Mouse (Mus musculus): Measurements from ENCODE around the gene Rps19bp1.

The Rps19bp1 gene

DNA sequence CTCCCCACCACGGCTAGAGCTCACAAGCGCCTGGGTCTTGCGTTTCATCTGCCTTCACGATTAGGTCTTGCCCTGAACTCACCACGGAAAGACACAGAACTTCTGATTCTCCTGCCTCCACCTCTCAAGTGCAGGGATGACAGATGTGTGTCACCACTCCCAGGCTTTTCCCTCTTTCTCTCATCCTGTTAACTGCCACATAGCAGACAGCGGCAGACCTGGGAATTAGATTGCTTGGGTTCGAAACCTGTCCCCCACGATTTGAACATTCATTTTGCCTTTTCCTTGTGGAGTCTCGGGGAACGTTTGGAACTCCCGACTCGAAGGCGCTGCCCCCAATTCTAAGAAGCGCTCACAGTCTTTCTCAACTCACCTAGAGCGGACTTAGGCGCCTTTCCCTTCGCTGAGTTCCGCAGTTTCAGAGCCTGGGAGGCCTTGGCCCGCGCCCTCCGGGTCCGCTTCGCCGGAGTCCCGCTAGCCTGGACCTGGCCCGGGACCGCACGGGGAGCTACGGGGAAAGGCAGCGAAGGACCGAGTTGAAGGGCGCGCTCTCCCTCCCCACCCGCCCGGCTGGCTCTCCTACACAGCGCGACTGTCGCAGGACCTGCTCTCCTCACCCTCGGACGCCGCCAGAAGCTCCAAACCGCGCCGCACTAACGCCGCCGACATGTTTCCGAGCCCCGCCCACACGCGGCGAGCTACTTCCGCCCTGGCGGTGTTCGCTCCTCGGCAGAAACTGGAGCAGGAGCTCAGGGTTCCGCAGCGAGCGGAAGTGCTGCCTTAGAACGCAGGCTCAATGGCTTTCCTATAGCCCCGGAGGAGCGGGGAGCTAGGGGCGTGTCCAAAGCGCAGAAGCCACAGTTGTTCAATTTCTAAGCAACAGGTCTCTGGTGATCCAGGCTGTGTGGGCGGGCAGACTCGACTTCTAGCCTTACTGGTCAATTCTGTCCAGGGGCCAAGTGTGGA lies at the start of gene Rps19bp1:
Gene Rps19bp1, minus strand, starts transcription at position 706 of the 966 bp plus-strand sequence.
- DNase-seq (ENCODE audit: low read depth, low spot score), result peak; percentile 97

DNA sequence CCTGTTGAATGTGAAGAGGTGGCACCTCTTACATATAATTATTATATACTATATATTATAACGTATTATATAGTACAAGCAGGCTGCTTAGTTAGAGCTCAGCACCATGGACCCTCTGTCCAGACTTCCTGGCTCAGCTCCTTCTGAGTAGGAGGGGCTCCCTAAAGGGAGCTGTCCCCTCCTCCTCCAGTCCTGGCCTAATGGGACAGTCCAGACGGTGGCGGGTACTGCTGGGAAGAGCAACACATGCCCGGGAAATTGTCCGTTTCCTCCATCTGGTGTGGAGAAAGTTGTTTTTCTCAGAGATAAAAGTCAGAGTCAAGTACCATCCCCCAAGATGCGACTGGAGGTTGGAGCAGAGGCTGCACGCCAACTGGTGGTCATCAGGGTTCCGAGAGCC lies 42.0 kb upstream of the Rps19bp1 start:
- peak; percentile 82 for DNase-seq (ENCODE audit: low read depth, low spot score)

DNA sequence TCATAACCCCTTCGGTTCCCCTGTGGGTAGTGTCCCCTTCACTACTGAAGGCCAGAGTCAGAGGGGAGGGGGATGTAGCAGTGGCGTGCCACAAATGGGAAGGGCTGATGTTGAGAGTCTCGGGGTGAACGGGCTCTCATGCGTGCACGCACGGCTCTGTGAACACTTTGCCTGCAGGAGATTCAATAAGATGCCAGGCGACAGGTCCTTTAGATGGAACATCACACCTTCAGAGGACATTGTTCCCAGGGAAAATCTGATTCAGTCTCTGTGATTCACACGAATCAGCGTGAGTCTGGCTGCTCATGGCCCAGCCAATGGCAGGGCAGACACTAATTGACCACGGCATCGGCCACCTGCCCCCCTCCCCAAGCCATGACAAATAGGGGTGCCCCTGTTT lies 40.1 kb upstream of the Rps19bp1 start:
- peak; percentile 65 for DNase-seq (ENCODE audit: low read depth, low spot score)

DNA sequence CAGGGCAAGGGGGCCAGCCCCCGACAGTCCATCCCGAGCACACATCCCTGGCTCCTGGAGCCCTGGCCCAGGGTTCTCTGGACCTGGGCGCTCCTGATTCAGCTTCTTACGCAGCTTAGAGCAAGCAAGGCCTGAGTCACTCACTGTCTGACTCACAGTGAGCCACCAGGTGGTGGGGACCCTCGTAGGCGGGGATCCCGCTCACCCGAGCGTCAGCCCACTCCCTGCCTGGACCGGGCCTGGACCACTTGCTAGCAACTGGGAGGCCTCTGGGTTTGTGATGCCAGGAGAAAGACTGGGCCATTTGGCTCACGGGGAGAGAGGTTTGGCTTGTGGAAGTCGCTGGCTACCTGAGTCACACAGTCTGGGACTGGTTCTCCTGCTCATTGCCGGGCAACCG lies 39.7 kb upstream of the Rps19bp1 start:
- peak; percentile 88 for DNase-seq (ENCODE audit: low read depth, low spot score)

DNA sequence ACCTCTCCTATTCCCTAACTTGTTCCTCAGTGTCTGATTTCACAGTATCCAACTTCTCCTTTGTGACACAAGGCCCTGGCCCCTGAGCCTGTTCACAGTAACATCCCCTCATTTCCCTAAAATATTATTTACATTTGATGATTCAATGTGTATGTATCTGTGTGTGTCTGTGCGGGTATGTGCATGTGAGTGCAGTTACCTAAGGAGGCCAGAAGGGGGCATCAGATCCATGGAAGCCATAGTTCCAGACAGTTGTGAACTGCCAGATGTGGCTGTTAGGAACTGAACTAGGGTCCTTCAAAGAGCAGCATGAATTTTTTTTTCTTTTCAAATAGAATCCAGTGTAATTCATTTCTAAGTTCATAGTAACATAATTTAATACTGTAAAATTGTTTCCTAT lies 33.0 kb upstream of the Rps19bp1 start:
- DNase-seq (ENCODE audit: low read depth, low spot score), result no peak

DNA sequence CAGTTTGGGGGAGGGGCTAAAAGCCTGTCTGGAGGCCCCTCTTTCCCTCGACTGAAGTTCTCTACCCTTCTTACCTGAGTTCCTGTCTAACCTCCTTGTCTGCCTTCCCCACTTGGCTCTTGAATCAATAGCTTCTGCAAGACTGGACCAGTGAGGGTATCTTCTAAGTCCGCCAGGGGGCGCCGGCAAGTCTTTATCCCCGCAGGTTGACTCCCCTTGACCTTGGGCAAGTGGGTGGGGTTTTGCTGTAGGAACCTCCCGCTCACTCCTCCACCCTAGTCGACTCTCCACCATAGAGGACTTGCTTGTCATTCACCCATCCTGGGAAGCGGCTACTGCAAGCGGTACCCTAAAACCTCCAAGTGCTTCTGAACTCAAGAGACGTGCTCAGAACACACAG lies 25.3 kb upstream of the Rps19bp1 start:
- DNase-seq (ENCODE audit: low read depth, low spot score), result peak; percentile 93

DNA sequence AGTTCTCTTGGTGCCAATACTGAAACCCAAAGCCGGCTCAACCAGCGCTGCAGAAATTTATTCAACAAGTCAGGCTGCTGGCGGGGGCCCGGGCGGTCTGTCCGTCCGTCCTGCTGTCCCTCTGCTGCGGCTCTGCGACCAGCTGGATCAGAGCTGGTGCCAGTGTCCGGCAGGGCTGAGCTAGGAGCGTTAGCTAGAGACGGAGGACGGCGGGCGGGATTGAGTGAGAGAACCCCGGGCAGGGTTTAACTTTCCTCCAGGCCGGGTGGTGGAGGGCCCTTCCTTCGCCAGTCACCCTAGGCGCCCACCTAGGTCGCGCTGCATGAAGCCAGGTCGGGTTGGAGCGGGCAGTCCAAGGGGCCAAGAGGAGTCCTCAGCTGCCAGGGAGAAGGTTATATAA lies 23.9 kb upstream of the Rps19bp1 start:
- peak; percentile 60 for DNase-seq (ENCODE audit: low read depth, low spot score)

DNA sequence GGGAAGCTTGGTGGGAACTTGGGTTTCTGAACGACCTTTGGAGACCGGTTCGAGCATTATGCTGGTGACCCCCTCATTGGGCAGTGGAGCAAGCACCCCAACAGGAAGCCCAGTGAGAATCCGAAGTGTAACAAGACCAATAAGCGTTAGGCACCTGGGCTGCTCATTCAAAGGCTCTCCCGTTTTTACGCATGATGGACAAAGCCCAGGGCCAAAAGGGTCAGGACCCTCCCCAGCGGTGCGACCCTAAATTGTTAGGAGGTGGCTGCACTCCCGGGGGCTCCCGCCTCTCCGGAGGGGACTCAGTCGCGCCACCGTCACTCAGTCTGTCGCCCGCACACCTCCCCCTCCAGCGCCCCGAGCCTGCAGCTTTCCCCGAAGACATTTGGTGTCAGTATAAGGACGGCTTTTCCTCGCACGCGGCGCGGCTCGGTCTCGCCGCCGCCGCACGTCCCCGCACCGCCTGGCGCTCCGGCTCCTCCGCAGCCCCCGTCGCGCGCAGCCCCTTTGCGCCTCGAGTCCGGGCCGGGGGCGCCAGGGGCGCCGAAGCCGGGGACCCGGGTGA lies 22.8 kb upstream of the Rps19bp1 start, which contains the start of gene Cacna1i:
Gene Cacna1i, plus strand, starts transcription at position 388 of the 565 bp plus-strand sequence.
- DNase-seq (ENCODE audit: low read depth, low spot score), result peak; percentile 89

DNA sequence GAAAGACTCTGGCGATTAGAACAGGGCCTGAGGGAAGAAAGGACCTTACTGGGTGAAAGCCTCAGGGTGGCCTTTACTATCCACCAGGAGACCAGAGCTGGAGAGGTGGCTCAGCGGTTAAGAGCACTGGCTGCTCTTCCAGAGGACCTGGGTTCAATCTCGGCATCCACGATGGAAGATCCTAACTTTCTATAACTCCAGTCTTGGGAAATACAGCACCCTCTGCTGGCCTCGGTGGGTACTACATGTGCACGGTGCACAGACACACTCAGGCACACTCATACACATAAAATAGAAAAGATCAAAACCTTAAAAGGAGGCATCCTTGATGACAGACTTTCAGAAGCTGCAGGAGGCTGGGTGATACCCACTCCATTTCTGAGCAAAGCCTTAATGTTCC lies 16.5 kb upstream of the Rps19bp1 start:
- peak; percentile 61 for DNase-seq (ENCODE audit: low read depth, low spot score)

DNA sequence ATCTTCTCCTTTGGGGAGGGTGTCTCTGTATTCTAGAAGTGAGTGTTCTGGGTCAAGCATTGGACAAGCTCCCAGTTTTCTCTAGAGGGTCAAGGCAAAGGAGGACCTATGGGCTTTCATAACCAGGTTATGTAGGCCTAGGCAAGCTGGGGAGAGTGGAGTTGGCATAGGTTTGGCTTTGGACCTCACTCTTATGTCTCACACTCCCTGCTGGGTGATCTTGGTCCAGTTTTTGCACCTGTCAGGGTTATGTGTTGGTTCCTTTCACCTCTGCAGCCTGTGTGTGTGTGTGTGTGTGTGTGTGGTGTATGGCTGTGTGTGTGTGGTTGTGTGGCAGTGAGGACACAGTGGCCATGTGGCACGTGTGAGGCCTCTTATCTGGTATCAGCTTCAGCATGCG lies 14.9 kb upstream of the Rps19bp1 start:
- DNase-seq (ENCODE audit: low read depth, low spot score), result peak; percentile 69

DNA sequence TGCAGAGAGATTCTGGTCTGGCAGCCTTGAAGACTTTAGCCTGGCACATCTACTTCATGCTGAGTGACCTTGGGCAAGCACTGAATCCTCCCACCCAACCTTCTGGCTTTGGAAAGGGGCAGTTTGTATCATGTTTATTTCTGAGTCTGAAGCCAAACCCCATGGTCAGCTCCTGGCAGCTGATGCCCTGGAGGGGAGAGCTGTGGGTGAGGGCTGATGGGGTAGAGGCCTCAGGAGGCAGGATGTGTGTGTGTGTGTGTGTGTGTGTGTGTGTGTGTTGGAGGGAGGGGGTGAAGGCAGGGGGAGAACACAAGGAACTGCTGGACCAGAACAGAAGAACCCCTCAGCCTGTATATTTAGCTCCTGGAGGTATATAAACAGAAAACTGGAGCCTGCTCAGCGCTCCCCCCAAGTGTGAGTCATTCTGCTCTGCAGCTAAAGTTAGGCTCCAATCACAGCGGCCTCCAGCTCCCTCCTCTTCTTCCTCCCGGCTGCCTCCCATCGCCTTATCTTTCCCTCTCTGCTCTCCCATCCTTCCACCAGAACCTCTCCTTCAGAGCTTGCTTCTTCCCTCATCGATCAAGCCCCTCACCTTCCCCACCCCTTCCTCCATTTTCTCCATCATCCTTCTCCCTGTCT lies 14.1 kb upstream of the Rps19bp1 start:
- peak; percentile 97 for DNase-seq (ENCODE audit: low read depth, low spot score)

DNA sequence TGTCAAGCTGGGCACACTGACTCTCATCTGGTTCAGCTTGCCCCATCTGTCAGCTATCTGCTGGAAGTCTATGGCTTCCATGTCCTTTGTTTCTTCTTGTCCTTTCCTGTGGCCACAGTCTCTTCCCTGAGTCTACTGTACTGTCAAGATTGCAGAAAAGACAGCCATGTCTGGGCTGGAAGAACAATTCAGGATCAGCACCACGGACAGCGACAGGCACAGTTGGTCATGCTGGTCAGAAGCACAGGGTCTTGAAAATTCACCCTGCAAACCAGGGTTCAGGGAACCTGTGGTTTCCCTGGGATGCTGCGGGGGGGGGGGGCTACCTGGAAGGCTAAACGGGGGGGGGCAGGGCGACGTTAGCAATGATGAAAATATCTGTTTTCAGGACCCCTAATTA lies 13.5 kb upstream of the Rps19bp1 start:
- DNase-seq (ENCODE audit: low read depth, low spot score), result no peak

DNA sequence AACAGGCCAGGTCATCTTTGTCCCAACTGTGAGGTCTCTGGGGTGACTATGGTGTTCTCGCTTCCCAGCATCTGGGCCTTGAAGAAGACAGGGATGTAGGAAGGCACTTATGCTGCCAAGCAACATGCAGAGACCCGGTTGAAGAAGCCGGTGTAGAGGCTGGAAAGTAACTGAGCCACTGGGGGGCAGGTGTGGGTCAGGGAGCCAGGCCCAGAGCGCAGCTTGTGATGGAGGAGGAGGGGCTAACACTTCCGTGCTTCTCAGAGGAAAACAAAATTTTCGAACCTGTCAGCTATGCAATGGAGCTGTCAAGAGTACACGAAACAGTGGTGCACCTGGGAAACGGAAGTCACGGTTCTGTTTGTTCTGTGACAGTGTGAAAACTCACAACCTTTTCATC lies 13.0 kb upstream of the Rps19bp1 start:
- peak; percentile 87 for DNase-seq (ENCODE audit: low read depth, low spot score)

DNA sequence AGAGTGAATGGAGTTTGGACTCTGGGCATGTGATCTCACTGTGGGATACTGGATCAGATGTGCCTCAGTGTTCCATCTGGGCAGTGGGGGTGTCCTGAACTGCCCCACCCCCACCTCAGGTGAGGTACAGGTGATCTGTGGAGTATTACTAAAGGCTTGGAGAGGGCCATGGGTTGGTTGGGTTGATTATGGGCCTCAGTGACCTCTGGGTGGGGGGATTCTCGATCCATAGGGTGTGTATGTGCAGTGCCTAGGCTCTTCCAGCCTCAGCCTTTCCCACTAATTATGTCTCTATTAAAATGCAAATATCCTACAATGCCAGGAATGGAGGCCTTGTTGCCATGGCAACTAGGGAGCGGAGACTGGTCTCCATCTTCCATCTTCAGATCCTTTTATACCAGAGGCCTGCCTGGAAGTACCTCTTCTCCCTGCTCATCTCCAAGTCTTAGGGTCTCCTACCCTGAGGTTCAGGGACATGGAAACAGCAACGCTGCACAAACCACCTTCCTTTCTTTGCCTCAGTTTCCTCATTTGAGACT lies 7.8 kb upstream of the Rps19bp1 start:
- no peak for DNase-seq (ENCODE audit: low read depth, low spot score)

DNA sequence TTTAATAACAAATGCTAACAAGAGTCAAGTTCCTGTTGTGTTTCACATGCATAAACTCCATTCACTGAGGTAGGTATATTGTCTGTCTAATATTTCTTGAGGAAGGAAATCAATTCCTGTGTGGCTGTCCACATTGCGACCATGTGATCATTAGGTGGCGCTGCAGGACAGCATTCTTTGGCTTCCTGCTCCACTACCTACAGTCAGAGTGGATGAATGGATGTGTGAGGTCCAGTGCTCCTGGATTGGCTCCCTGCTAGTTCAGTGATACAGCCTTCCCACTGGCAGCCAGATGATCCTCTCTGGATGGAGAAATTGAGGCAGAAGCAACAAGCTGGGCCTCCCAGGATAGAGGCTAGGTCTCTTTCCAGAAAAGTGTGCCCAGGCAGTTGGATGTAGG lies 2.2 kb upstream of the Rps19bp1 start:
- peak; percentile 93 for DNase-seq (ENCODE audit: low read depth, low spot score)

DNA sequence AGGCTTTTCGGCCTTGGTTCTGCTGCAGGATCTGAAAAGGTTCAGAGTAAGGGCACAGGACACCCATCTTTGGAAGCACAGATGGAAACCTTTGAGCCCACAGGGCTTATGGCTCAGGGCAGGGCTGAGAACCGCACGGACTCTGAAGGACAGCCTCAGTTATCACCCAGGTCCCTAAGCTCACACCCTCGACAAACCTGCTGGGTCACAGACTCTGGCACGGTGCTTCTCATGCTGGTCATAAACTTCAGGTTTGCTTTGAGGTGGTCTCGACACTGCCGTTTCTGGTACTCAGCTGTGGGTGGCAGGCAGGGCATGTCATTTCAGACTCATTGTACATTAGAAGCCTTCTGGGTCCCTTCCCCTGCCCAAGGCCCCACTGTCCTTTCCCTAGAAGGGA lies 3.0 kb downstream of the Rps19bp1 start:
- no peak for DNase-seq (ENCODE audit: low read depth, low spot score)

DNA sequence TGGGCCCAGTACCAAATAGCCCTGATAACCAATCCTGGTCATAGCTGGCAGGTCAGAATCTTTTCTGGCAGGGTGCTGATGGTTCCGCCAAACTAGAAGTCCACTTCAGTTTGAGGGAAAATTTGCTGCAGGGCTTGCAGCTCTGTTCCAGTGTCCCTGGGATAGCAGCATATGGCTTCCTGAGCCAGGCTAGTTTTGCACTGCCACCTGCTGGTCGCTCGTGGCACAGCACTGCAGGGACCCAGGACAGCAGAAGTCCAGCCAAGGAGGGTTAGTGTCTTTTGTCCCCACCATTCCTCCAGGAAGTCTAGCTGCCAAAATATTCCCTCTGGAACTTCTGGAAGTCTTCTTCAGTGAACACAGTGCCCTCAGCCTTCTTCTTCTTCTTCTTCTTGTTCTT lies 3.4 kb downstream of the Rps19bp1 start:
- peak; percentile 93 for DNase-seq (ENCODE audit: low read depth, low spot score)

DNA sequence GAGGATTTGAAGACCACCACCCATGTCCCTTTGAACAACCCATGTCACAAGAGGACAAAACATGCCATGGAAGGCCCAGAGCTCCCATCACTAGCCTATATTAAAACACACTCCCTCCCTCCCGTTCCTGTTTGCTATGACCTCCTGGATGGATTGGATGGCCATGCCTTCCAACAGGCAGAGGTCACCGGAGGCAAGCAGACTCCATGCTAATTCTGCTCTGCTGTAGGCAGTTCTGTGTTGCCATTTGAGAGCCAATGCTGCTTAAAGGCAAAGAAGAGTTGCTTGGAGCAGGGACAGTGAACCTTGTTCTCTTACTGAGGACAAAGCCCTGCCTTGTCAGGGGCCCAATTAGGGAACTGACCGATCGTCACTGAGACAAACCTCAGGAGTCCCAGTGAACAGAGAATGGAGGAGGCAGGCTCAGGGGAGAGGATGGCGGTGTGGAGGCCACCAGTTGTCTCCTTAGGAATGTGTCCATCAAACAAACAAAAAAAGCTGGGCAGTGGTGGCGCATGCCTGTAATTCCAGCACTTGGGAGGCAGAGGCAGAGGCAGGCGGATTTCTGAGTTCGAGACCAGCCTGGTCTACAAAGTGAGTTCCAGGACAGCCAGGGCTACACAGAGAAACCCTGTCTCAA lies 4.6 kb downstream of the Rps19bp1 start:
- no peak for DNase-seq (ENCODE audit: low read depth, low spot score)

DNA sequence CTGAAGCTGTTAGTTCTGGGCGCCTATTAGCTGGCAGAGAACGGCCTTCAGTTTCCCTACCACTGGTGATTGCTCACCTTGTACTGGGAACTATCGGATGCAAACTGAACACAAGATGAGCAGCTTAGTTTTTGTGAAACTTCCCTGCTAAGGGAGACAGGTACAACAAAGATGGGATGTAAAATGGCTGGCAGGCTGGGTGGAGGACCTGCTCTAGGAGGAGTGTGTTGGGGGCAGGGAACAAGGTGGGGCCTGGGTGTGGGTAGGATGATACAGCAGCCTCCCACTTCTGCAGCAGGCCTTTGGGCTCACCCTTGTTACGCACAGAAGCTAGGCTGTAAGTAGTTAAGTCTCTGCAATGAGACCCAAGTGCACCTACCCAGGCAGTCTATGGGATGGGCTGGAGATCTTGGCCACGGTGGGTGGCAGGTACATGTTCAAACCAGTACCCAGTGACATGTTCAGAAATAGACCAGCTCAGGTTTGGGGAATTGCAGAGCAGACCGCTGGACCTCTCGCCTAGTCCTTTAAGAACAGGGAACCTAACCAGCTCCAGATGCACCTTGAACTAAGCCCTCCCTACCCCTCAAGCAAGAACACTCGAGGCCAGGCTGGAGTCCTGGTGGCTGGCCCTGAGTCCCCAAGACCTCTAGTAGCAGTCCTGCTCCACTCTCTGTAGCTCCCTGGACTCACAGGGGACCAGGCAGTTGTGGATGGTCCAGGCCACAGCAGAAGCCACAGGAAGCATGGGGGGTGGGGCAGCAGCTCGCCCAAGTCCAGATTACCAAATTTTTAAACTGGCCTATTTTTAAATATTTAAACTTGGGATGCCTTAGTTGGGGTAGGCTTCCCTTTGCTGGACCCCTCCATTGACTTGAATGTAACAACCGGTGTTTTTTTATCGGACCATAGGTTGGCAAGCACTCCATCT lies 5.6 kb downstream of the Rps19bp1 start:
- DNase-seq (ENCODE audit: low read depth, low spot score), result no peak

DNA sequence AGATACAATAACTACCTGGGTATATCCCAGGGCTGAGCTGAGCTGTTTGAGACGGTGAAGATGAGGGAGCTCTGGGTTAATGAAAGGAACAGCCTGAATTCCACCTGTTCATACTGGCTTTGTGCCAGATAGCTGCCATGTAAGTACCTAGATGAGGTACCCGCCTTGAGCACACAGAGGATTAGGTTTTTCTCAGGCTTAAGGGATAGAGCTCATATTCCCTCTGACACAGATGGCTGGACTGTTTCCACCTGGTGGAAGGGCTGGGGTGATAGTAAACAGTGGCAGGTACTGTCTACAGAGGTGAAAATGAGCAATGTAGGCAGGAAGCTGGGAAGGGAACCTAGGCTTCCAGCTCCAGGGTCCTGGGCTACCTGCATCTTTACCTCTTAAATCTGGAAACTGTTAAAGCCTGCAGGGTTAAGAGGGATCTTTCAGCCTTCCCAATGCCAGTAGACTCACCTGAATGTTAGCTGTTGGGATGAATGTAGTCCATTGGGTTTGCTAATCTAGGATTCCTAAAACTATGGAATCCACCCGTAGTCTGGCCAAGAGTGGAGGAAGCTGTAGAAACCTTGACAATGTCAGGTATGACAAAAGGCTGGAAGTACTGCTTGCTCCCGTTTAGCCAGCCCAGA lies 6.4 kb downstream of the Rps19bp1 start:
- peak; percentile 80 for DNase-seq (ENCODE audit: low read depth, low spot score)

Data from brain, adult 2 months (tissue).